Mouse (Mus musculus) bone marrow, adult 2 months (tissue): ENCODE measurements around the gene Fstl4.

Experiments
- CTCF ChIP-seq: fragments of 200-500 bp; IDR thresholded peaks from 2 replicates; pipeline ENCODE4 v1.5.1; 2011; ENCODE audit warnings: low read length, control low read depth; ENCODE audit not compliant: control insufficient read depth, insufficient read depth
- POLR2A ChIP-seq: fragments of 200-500 bp; IDR thresholded peaks from 2 replicates; pipeline ENCODE4 v1.6.1; 2011; ENCODE audit warnings: low read depth, mild to moderate bottlenecking, control low read depth, low read length, borderline replicate concordance; ENCODE audit not compliant: control insufficient read depth

DNA sequence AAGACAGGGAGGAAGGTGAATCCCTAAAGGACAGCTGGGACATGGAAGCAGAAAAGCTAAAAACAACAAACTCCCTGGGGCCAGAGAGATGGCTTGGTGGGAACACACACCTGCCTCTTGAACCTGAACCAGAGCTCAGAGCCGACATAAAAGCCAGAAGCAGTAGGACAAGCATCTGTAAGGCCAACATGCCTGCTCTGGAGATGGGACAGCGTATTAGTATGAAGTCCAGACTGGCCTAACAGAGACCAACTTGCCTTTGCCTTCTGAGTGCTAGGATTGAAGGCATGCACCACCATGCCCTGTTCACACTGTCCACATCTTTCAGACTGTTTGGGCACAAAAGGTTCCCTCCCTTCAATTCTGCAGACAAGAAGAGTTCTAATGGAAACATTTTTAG is 62.2 kb downstream of the Fstl4 start:
- no peak for TF ChIP-seq POLR2A
- TF ChIP-seq CTCF: no peak
